Mouse (Mus musculus) E14TG2a.4 (cell line): ENCODE results near the gene Mapk11.

Source experiments
- H3K27me3 ChIP-seq: 2 replicates; pipeline ENCODE4 v1.6.1; 2014; ENCODE audit warnings: low read length, control low read depth; ENCODE audit not compliant: insufficient read depth
- H3K36me3 ChIP-seq: 2 replicates; pipeline ENCODE4 v1.6.1; 2014; ENCODE audit warnings: low read length, control low read depth; ENCODE audit not compliant: insufficient read depth
- H3K4me1 ChIP-seq: replicated peaks from 2 replicates; pipeline ENCODE4 v1.6.1; 2014; ENCODE audit warnings: low read depth, low read length, control low read depth
- H3K4me3 ChIP-seq: replicated peaks from 2 replicates; pipeline ENCODE4 v1.5.1; 2014; ENCODE audit warnings: mild to moderate bottlenecking, low read length
- H3K9me3 ChIP-seq: 2 replicates; pipeline ENCODE4 v1.6.1; 2014; ENCODE audit warnings: low read length, control low read depth
- CTCF ChIP-seq: conservative IDR thresholded peaks from 2 replicates; pipeline ENCODE4 v1.5.1; 2014; ENCODE audit warnings: low read length
- NANOG ChIP-seq: IDR thresholded peaks from 2 replicates; pipeline ENCODE4 v1.6.1; 2014; ENCODE audit warnings: borderline replicate concordance, low read length, mixed read lengths
- POU5F1 ChIP-seq: IDR thresholded peaks from 2 replicates; pipeline ENCODE4 v1.6.1; 2014; ENCODE audit warnings: low read length, borderline replicate concordance

Mapk11 gene

GRCm38 (mm10) chr15:89147895-89148294 is 1.5 kb downstream of the Mapk11 start:
- H3K36me3 ChIP-seq, result peaks cover 28% of the 10 kb centered on the region

DNA sequence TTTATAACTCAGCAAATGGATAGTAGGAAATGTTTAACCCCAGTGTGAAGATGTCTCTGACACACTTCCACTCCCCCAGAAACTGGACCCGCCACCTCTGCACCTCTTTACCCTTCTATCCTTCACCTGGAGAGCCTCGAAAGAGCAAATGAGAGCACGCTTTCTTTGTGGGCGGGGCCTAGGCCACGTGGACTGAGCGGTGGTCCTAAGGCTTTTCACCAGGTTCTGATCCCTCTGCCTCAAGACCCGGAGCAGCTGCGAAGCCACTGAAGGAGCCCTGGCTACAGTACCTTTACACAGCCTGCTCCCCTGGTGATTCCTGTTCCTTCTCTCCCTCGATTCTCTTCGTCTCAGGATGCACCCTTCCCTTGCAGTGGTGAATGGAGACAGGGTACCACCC is 2.0 kb downstream of the Mapk11 start:
- H3K9me3 ChIP-seq, result no peaks in the 10 kb centered on the region
- peaks cover 32% of the 10 kb centered on the region for H3K36me3 ChIP-seq
- H3K4me3 ChIP-seq, result peak overlapping the region; percentile 84; the same call in 1 of the 2 replicates
- H3K27me3 ChIP-seq, result peaks cover 61% of the 10 kb centered on the region
- peaks cover 62% of the 10 kb centered on the region for H3K4me1 ChIP-seq
- TF ChIP-seq NANOG (no peak), CTCF (no peak), POU5F1 (no peak)

More at GRCm38 (mm10) chr15:89147895-89148294, 1.5 kb downstream of the Mapk11 start:
- Histone ChIP-seq H3K4me3 (peak overlapping the region; percentile 84; the same call in 1 of the 2 replicates), H3K27me3 (peaks cover 57% of the 10 kb centered on the region), H3K9me3 (no peaks in the 10 kb centered on the region), H3K4me1 (peaks cover 66% of the 10 kb centered on the region)
- no peak for TF ChIP-seq POU5F1
- no peak for TF ChIP-seq NANOG
- no peak for TF ChIP-seq CTCF

- no peaks in the 10 kb centered on the region for H3K9me3 ChIP-seq
- H3K27me3 ChIP-seq, result peaks cover 65% of the 10 kb centered on the region
- peak overlapping the region; percentile 71 for H3K4me3 ChIP-seq
- no peak for TF ChIP-seq POU5F1
- no peak for TF ChIP-seq NANOG
- no peak for TF ChIP-seq CTCF
- peaks cover 35% of the 10 kb centered on the region for H3K36me3 ChIP-seq
- H3K4me1 ChIP-seq, result peaks cover 61% of the 10 kb centered on the region
Measured at GRCm38 (mm10) chr15:89147024-89147423, 2.4 kb downstream of the Mapk11 start.

- Histone ChIP-seq H3K4me1 (peaks cover 60% of the 10 kb centered on the region), H3K9me3 (no peaks in the 10 kb centered on the region), H3K27me3 (peaks cover 68% of the 10 kb centered on the region), H3K4me3 (peak overlapping the region; percentile 71), H3K36me3 (peaks cover 35% of the 10 kb centered on the region)
- TF ChIP-seq POU5F1 (no peak), NANOG (no peak), CTCF (no peak)
Measured at GRCm38 (mm10) chr15:89146537-89146936, 2.9 kb downstream of the Mapk11 start.

DNA sequence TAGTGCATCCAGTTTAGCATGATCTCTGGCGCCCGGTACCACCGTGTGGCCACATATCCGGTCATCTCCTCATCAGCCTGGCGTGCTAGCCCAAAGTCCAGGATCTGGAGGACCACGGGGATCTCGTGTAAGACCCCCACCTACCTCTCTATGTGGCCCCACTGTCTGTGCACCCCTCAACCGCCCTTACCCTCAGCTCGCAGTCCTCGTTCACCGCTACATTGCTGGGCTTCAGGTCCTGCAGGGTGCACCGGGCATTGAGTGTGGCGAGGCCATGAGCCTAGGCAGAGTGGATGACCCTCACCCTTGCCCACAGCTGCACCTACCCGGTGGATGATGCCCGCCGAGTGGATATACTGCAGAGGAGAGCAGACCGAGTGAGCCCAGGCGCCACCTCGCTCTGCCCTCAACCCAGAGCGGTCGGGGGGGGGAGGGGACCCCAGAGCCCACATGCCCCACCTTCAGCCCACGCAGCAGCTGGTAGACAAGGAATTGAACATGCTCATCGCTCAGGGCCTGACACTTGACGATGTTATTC is 3.5 kb downstream of the Mapk11 start:
- H3K9me3 ChIP-seq, result no peaks in the 10 kb centered on the region
- H3K4me1 ChIP-seq, result peaks cover 64% of the 10 kb centered on the region
- H3K4me3 ChIP-seq, result peak overlapping the region; percentile 71
- H3K36me3 ChIP-seq, result peaks cover 35% of the 10 kb centered on the region
- peaks cover 75% of the 10 kb centered on the region for H3K27me3 ChIP-seq
- TF ChIP-seq CTCF (no peak), NANOG (no peak)

GRCm38 (mm10) chr15:89144965-89145364 is 4.5 kb downstream of the Mapk11 start:
- TF ChIP-seq NANOG (no peak), CTCF (no peak), POU5F1 (no peak)
- peaks cover 35% of the 10 kb centered on the region for H3K36me3 ChIP-seq
- no peaks in the 10 kb centered on the region for H3K9me3 ChIP-seq
- peaks cover 84% of the 10 kb centered on the region for H3K27me3 ChIP-seq
- H3K4me3 ChIP-seq, result no peak overlapping the region
- H3K4me1 ChIP-seq, result peaks cover 60% of the 10 kb centered on the region

DNA sequence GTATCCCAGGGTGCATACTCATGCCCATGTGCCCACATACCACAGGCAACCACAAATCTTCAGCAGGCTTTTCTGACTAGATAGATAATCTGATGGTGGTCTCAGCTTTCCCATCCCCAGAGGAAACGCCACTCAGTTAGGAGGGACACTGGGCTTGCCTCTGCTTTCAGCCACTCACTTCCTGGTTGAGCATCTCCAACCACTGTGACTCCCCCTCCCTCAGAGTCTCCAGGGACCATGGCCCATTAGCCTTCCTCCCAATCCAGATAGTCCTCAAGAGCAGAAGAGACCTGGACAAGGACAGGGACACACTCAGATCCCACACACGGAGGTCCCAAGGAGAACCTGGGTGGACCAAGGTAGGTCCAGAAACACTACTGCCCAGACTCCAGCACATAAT is 6.3 kb downstream of the Mapk11 start:
- Histone ChIP-seq H3K9me3 (no peaks in the 10 kb centered on the region; the same call in 1 of the 2 replicates), H3K27me3 (peaks cover 90% of the 10 kb centered on the region), H3K4me3 (no peak overlapping the region), H3K36me3 (peaks cover 35% of the 10 kb centered on the region), H3K4me1 (peaks cover 55% of the 10 kb centered on the region)
- TF ChIP-seq POU5F1, result no peak
- TF ChIP-seq NANOG, result no peak
- no peak for TF ChIP-seq CTCF

DNA sequence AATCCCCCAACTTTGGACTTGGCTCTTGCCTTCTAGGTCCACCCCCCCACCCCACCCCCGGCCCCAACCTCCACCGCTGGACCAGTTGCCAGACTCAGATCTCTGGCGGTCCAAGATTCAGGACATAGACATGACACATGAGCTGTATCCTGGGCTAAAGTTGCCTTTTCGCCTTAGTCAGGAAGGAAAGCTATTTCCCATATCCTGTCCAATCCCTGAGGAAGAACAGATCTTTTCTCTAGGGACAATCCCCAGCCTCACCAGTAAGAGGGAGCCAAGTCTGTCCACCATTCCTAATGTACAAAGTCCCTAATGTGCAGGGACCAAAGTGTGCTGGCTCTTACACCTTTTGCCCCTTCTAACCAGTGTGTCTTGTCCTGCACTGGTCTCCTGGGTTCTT is 7.5 kb downstream of the Mapk11 start:
- Histone ChIP-seq H3K9me3 (peaks cover 3% of the 10 kb centered on the region; the same call in 1 of the 2 replicates), H3K4me1 (peaks cover 42% of the 10 kb centered on the region), H3K36me3 (peaks cover 35% of the 10 kb centered on the region), H3K4me3 (no peak overlapping the region), H3K27me3 (peaks cover 87% of the 10 kb centered on the region)
- no peak for TF ChIP-seq POU5F1
- TF ChIP-seq CTCF, result no peak
- TF ChIP-seq NANOG, result no peak

DNA sequence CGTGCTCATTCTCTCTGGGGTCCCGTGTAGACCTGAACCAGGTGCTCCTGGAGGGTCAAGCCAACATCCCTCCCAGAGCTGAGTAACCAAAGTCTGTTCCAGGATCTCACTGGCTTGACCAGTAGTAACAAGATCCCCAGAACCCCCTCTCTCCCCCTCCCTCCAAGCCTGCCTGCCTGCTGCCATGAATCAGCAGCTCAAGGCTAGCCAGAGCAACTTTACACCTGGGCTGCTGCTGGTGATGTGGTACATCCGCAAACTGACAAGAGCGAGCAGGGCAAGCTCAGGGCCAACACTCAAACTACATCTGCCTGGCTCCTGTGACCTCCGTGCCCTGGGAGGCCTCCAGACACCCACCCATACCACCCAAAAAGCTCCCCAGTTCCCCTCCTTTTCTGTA is 8.0 kb downstream of the Mapk11 start:
- peaks cover 35% of the 10 kb centered on the region for H3K36me3 ChIP-seq
- peaks cover 83% of the 10 kb centered on the region for H3K27me3 ChIP-seq
- H3K9me3 ChIP-seq, result peaks cover 3% of the 10 kb centered on the region; the same call in 1 of the 2 replicates
- peaks cover 38% of the 10 kb centered on the region for H3K4me1 ChIP-seq
- no peak for TF ChIP-seq NANOG
- no peak for TF ChIP-seq POU5F1
- no peak for TF ChIP-seq CTCF
- peak overlapping the region; percentile 85; the same call in 1 of the 2 replicates for H3K4me3 ChIP-seq
